Mouse (Mus musculus) granulocyte monocyte progenitor cell, adult 5-6 weeks (primary cell): ENCODE data around the gene Npffr2. TPM values are rescaled to one million over a fixed set of nuclear protein-coding genes. Genes with fewer than 3 reads are reported as not detected.
"Not testable (repeated sequence)": the region's sequence is repeated elsewhere in the genome, so short reads cannot be mapped to it uniquely, and the experiment has no call there.

Experiments used
- ATAC-seq: replicated peaks from 2 replicates; pipeline ENCODE4 v1.8.0; 2016; ENCODE audit warnings: mild to moderate bottlenecking, moderate TSS enrichment, inconsistent platforms; ENCODE audit not compliant: poor library complexity, severe bottlenecking
- total RNA-seq, 2 experiments: library from RNA; stranded (forward) in 1 of 2; stranded (reverse) in 1 of 2; fragments of 200-712, 200-1000 nt in 1 of 2; fragments of >200 nt in 1 of 2; fragmentation: Nextera tagmentation in 1 of 2; gene quantifications; 2 replicates each; pipeline ENCODE4 v1.2.3; 2014 to 2017

Gene Npffr2
- total RNA-seq (2014; fragmentation: Nextera tagmentation) (not detected in 2 replicates), total RNA-seq (2017) (not detected in 2 replicates)

DNA sequence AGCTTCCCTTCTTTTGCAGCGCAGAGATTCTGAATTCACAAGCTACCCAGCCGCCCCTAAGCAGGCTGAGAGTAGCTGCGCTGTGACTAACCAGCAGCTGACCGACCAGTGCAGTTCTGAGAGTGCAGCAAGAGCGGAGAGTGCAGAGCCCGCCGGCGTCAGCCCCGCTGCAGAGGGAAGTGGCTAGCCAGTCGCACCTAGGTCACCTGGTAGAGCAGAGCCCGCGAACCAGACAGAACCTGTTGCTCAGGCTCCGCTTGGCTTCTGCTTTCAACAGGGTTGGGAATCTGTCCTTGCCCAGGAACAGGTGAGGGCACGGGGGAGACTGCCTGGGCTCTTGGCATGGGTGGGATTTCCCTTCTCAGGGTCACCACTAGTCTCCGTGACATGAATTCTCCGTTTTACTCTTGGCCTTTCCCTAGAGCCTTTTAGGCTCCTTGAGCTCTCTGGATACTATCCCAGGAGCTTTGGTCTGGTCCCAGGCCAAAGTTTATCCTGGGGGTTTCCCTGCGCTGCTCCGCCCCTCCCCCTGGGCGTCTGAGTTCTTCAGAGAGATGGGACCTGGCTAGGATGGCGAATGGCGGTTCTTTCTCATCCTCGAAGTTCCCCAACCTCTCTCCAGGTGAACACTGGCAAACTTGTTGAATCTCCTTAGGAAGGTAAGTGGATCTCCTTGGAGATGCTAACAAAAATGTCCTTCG lies at the start of gene Npffr2:
Gene Npffr2, plus strand, starts transcription at position 552 of the 701 bp plus-strand sequence.
- no peak for ATAC-seq

DNA sequence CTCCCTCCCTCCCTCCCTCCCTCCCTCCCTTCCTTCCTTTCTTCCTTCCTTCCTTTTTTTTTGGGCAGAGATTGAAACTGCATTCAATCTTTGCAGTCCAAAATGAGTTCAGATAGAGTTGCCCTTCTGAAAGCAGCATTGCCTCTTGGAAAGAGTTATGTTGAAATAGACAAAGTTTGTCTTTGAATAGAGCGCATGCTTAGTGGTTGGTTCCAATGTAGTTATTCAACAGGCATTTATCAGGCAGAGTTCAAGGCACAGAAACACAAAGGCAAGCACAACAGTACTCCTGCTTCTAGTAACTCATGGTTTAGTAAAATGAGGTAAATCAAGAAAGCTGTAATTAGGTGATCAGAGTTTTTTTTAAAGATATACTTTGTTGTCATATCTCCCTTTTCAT lies 34.7 kb upstream of the Npffr2 start:
- no peak for ATAC-seq

DNA sequence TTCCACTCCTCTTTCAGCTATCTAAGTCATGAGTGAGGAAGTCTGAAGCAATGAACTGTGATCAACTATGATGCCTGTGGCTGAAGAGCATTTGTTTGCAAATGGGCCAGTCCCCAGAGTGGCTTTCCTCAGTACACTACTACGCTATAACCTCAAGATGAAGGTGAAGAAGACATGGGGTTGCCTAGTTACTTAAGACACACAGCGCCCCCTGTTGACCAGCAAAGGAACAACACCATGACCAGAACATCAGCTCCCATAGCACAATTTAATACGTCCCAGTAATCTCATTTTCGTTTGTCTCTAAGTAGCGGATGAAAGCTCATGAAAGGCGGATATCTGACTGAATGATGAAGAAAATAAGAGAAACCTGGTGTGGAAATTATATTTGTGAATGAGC lies 27.0 kb upstream of the Npffr2 start:
- ATAC-seq, result no peak; the same call in 1 of the 2 replicates

DNA sequence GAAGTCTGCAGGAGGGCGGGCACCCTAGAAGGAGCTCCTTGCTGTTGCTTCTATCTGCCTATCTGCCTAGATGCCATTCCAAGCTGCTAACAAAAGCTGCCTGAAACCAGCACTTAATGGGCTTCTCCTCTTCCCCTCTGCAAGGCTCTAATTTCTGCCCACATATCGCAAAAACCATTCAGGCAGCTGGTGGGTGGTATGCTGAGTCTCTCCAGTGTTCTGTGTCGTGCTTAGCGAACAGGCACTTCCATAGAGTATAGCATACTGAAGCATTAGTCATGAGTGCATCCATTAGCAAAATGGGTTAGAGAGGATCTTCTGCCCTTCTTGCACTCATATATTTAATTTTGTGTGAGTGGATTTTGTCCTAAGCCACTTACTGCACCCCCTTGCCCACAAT lies 8.6 kb upstream of the Npffr2 start:
- no peak for ATAC-seq

DNA sequence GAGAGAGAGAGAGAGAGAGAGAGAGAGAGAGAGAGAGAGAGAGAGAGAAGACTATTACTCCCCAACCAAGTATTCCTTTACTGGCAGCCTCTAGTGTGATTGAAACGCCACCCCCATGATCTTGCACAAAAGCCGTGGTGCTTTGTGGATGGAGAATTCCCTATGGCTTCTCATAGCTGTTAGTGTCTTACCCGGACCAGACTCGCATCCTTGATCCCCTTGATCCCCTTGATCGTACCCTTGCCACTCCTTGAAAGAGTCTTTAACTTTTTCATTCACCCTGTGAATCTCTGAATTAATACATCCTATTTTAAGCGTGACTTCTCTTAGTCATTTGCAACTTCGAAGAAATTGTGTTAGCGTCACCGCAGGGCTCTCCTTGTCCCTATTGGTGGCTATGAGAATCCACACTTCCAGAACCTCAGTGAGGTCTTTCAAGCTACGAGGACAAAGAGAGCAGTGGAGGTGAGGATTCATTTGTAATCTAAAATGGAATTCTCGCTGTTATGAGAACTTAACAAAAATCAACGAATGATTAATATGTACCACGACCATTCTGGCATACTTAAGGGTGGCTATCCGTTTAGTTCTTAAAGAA lies 949 bp upstream of the Npffr2 start:
- ATAC-seq, result no peak

DNA sequence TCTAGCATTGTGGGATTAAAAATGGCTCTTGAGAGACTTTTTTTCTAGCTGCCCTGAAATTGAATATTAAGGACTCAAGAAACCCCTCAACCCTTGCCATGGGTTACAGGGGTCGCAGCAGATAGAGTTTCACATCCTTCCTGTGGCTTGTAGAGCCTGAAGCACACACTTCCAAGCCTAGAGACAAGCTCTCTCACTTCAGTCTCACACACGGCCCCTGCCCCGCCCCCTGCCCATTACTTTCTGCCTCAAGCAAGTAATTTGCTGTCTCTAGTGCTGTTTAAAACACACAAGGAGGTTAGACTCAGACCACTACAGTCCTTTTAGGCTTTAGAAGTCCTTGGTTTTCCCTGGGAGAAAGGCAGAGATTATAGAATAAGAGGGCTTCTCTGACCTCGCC lies 1.7 kb downstream of the Npffr2 start:
- ATAC-seq, result no peak

DNA sequence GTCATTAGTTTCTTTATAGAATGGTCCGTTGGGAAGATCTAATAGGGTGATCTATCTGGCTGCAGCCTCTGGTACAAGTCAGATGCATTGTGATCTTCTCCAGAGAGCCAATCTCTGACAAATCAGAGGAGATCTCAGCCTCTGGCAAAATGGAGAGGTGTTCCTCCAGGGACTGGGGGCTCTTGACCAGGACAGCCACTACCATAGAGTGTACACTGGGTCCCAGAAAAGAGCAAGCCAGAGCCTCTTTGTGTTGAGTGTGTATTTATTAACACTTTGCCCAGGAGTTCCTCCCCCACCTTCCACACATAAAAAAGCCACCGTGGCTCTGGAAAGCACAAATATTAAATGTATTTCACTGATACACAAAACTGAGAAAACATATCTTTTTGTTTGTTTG lies 2.2 kb downstream of the Npffr2 start:
- ATAC-seq, result no peak

DNA sequence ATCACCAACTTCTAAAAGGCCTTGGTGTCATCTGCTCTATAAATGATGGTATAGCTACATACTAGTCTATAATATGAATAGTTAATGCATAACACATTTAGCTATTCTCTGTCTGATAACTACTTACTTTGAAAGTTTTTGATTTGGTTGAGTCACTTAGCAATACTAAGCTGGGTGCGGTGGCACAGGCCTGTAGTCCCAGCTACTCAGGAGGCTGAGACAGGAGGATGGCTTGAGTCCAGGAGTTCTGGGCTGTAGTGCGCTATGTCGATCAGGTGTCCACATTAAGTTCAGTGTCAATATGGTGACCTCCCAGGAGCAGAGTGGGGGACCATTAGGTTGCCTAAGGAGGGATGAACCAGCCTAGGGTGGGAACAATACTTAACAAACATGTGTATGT lies 8.8 kb downstream of the Npffr2 start:
- ATAC-seq, result no peak

DNA sequence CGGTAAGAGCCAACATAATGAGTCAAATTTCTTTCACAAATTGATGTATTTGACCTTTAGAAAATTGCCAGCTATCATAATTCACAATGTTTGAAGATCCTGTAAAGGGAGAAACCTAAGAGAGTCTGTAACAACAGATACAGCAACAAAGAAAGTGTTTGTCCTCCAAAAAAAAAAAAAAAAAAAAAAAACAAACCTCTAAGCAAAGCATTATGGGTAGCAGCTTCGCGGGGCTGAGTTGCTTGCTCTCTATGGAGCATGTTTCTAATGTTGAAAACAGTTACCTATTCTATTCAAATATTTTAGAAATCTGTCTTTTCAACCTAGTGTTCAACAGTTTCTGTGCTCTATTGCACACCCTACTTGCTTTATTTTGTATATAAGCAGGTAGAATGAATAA lies 15.2 kb downstream of the Npffr2 start:
- ATAC-seq, result no peak

DNA sequence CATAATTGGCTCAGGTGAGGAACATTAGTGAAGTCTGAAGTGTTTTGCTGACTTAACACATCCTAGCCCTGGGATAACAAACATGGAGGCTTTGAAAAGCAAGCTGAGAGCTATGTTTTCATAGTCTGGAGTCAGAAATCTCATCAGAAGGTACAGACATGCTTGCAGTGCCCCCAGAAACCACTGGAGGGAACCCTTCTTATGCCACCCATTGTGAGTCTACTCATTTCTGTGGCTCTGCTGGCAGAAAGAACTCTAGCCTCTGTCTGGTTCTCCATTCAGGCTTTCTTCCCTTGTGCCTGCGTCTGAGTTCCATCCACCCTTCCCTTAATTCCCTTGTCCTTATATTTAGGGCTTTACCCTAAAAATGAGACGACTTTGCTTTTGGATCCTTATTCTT lies 16.2 kb downstream of the Npffr2 start:
- peak; percentile 66; the same call in 1 of the 2 replicates for ATAC-seq

DNA sequence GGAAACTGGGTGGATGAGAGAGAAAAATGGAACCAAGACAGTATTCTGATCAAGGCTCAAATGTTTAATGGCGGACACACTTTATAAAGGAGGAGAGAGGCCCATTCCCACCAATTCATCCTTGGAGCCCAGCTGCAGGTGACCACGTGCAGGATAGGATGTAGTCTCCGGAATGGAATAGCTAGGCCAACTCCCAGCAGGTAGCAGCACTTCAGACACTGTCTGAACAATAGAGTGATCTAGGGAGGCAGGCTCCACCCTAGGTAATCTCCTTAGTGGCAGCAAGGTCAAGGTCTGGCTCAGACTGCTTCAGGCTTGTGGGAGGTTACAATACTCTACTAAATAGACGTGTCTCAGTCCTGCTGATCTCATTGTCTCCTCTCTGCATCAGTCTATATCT lies 31.9 kb downstream of the Npffr2 start:
- ATAC-seq, result not testable (repeated sequence)

DNA sequence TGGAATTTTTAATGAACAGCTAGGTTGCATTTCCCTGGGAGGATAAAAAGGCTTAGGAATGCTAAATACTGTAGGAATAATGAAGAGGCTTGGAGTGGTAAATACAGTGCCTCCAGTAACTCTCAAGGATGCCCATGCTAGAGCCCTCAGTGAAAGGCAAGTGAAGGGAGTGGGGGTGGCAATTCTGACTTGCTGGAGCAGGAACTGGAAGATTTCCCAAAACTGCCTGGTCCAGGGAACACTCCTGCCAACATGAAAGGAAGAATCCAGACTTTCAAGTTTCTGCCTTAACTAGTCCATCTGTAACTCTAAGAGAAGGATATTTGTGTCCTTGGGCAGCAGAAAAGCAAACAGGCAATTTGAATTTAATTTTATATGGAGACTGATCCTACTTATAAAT lies 34.2 kb downstream of the Npffr2 start:
- no peak for ATAC-seq

DNA sequence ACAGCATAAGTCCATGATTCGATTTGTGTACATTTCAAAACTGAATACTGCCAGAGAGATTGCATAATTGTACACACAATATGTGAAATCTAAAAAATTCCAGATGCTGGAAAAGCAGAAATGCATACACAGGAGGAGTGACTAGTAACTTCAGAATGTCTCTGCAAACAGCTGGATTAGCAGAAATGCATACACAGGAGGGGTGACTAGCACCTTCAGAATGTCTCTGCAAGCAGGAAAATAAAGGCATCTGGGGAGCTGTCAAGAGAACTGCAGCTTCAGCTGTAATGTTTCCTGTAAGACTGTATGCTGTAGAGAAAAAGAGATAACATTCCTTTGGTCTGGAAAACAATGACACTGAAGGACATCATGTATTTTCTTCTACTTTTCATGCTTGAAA lies 51.4 kb downstream of the Npffr2 start:
- no peak for ATAC-seq

DNA sequence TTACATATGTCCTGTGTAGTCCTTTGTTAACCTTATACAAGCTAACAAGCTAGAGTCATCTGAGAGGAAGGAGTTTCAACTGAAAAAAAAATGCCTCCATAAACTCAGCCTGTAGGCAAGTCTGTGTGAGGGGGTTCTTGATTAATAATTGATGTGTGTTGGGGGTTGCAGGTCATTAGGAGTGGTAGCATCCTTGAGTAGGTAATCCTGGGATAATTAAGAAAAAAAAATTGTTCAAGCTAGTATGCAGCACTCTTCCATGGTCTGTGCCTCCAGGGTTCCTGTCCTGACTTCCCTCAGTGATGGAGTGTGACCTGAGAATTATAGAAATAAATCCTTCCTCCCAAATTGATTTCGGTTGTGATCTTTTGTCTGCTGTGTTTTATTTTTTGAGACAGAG lies 52.0 kb downstream of the Npffr2 start:
- ATAC-seq, result no peak

DNA sequence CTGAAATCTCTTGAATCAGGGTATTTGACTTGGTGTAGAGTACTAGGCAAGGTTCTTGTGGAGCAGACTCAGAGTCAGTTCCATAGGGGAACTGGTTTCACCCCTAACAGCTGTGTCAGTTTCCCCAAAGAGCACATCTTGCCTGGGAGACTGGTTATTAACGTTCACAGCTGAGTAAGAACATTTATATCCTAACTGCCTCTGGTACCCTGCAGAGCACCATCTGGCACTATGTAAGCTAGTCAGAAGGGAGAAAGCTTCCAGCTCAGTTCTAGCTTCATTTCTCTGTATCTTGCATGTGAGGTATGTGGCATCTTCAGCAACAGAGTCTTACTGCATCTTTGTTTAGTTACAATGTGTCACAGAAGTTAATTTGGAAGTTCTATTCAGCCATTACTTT lies 53.9 kb downstream of the Npffr2 start:
- ATAC-seq, result no peak

DNA sequence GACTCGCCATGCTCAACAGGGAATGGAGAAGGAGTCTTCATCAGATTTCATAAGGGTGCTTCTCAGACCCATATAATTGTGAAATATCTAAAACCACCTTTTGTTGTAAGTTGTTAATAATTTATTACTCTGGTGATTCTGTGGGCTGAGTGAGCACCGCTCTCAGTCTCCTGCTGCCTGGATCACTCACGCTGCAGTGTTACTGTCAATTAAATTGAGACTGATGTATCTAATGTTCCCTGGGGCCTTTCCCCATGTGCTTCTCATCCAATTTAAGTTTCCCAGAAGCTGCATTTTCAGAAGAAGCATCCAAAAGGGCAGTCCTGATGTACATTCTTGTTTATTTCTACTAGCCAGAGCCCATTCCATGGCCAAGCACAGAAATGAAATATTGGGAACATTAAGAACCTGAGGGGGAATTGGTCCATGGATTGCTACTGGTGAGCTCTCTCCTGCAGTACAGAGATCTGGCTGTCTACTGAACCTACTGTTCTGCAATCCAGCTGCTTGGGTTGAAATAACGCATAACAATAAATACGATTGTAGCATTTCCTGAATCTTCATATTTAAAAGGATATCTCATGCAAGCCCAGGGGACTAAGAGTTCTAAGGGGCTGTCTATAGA lies 54.6 kb downstream of the Npffr2 start:
- no peak for ATAC-seq

DNA sequence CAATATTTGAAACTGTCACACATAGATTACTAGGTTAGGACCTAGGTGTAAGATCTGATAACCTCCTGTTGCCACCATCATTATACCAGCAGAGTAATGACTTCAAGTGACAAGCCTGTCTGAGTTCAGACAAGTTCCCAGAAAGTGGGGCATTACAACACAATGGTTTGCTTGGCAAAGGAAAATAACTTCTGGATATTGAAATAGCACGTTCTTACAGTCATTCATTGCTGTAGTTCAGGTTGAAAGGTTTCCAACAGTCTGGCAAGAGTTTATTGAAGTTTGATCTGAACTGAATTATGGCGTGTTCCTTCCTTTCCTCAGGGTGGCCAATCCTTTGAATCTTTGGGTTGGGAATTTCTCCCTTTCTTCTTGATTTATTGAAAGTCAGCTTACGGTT lies 57.8 kb downstream of the Npffr2 start:
- no peak for ATAC-seq

DNA sequence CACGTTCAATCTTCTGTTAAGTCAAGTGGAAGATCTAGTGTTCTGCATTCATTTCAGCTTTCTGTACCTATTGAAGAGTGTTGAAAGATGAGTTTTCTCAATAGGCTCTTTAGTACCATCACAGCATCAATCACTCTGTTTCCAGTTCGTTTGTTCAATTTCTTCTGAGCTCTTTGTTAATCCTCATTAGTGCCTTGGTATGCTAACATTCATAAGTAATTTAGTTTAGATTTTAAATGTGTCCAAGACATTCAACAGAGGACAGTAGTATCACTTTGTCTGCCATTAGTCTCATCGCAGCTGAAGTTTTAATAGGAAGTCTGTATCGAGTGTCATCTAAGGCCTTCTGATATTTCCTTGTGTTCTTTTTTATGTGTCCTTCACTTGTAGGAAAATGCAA lies 65.1 kb downstream of the Npffr2 start:
- no peak for ATAC-seq

DNA sequence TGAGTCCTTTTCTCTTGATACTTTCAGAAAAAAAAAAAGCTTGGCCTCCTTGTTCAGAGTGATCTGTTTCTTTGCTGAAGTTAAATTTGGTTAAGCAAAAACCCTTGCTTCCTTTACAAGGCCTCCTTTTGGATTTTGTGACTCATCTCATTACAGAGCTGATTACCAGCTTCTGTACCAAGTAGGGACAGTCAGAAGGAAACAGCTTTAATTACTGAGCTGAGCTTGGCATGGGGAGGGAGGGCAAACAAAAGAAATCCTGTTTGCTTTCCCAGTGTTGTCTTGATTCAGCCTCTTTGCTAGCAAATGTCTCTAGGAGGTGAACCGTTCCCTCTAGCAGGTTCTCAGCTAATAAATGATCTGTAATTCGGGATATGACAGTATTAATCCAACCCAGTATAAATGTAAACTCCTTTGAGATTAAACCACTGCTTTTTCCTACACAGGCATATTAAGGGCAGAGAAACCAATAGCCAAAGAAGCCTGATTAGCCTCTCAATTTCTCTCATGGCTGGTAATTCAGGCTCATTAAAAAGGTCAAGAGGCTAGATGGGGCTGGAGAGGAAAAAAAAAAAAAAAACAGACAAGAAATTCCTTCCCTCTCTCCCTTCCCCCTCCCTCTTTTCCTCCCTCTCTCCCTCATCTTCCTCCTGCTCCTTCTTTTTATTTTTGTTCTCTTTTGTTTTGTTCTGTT lies 84.2 kb downstream of the Npffr2 start:
- no peak for ATAC-seq

DNA sequence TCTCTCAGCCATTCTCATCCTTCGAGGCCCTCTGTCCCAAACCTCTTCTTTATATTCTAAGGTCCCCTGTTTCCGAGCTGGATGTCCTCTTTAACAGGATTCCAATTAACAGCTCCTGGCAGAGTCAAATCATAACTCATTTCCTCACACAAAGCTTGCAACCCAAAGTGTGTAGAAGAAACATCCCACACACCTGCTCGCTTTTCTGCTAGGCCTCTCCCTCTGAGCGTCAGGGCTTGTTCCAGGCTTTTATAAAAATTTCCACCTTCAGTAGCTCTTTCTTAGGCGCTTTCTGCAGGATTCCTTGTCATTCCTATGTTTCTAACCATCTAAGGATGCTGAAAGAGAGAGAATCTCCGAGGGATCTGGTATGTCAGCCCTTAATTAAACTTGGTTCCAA lies 85.0 kb downstream of the Npffr2 start:
- no peak for ATAC-seq

DNA sequence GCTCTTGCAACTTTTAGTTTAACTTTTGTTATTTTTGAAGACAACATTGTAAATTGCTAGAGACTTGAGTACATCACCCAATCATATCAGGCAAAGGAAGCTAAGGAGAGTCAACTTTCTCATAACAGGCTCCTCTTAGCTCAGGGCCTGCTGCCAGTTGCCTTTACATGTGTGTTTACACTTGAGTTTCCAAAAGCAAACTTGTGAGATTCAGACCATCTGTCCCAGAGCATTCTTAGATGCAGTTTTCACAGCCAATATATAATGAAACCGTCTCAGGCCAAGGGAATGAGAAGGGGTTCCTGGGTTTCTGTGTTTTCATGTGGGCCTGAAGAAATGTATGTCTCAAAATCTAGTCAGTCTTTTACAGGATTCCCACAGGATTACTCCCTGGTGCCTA lies 104.4 kb downstream of the Npffr2 start:
- no peak for ATAC-seq
